Mouse (Mus musculus): ENCODE measurements at regions not wholly inside any gene's neighbourhood (a gene's known extent, or its start where the extent isn't known, plus 50 kb on each side); places are given as distances from the start of the nearest gene placed in this dataset.

DNA sequence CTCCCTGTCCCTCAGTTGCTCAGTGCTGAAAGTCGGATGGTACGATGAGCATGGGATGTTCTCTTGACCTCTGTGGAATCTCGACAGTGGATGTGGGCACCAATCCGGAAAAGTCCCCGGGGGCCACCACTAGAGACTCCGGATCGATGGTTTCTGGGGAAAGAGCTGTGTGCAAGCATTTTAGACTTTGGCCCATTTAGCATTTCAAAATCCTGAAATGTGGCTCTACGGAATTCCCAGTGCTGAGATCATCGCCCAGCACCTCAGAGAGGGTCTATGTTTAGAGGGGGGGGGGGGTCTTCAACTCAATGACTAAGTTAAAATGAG lies 68.6 kb downstream of the Tomm20 start:
- peaks cover 14% of the 10 kb centered on the region; the same call in 1 of the 2 replicates for H3K4me1 ChIP-seq
- H3K36me3 ChIP-seq: no peaks in the 10 kb centered on the region
- ATAC-seq: no peak
- WGBS (ENCODE audit: insufficient replicate concordance): 74% methylated on average over 9 of the region's 9 CpGs
- H3K4me3 ChIP-seq: no peak overlapping the region
- no peaks in the 10 kb centered on the region for H3K27me3 ChIP-seq (replicated peaks)
- no peak overlapping the region for H3K4me2 ChIP-seq
- no peak overlapping the region for H3K27ac ChIP-seq
- no peak overlapping the region for H3K9ac ChIP-seq
- no peaks in the 10 kb centered on the region for H3K9me3 ChIP-seq (replicated peaks)

GRCm38 (mm10) chr8:126876300-126877038 lies 69.2 kb downstream of the Tomm20 start:
- H3K4me2 ChIP-seq: no peak overlapping the region
- no peaks in the 10 kb centered on the region for H3K9me3 ChIP-seq (replicated peaks)
- no peak overlapping the region for H3K27ac ChIP-seq
- 58% methylated on average over 9 of the region's 9 CpGs for WGBS (ENCODE audit: insufficient replicate concordance)
- no peaks in the 10 kb centered on the region for H3K27me3 ChIP-seq (replicated peaks)
- no peaks in the 10 kb centered on the region for H3K36me3 ChIP-seq
- peaks cover 14% of the 10 kb centered on the region; the same call in 1 of the 2 replicates for H3K4me1 ChIP-seq
- no peak for ATAC-seq
- no peak overlapping the region for H3K9ac ChIP-seq
- H3K4me3 ChIP-seq: no peak overlapping the region

DNA sequence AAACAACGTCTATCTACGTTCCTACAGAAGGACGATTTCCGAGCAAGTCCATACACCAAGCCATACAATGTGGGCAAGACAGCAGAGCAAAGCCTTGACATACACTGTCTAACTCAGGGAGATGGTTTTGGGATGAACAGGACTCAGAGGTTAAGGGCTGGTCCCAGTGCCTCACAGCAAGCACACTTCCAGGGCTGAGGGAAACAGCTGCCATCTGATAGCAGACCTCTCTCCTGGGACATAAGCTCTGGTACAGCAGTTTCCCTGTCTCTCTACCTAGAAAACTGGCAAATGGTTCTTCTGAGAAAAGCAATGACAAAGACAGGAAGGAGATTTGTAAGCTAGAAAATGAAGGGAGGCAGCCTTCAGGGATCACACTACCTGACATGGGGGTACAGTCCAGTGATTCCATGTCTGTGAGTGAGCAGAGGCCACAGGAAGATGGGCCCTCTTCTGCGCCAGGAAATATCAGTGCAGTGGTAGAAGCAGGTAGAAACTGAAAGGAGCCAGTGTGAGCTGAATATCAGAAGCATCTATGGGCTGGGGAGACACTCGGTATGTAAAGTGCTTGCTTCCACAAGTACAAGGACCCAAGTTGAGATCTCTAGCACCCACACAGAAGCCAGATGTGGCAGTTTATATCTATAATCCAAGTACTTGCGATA lies 70.0 kb downstream of the Tomm20 start:
- H3K27ac ChIP-seq: no peak overlapping the region
- H3K4me3 ChIP-seq: no peak overlapping the region
- WGBS (ENCODE audit: insufficient replicate concordance): 78% methylated on average over 7 of the region's 7 CpGs

DNA sequence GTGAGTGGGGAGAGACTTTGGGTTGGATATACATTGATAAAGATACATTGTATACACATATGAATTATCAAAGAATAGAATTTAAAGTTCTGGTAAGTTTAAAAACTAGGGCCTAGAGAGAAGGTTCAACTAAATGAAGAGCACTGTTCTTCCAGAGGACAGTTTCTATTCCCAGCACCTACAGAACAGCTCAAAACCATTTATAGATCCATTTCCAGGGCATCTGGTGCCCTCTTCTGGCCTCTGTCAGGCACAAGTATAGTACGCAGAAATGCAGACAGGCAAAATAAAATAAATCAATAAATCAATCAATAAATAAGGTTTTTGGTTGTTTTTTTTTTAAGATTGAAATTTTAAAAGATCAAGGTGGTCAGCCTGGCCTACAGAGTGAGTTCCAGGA lies 70.8 kb downstream of the Tomm20 start:
- Histone ChIP-seq H3K4me2 (no peak overlapping the region), H3K36me3 (no peaks in the 10 kb centered on the region), H3K9ac (no peak overlapping the region), H3K27me3 (replicated peaks) (no peaks in the 10 kb centered on the region), H3K27ac (no peak overlapping the region), H3K4me3 (no peak overlapping the region), H3K9me3 (replicated peaks) (no peaks in the 10 kb centered on the region), H3K4me1 (peaks cover 14% of the 10 kb centered on the region; the same call in 1 of the 2 replicates)
- ATAC-seq: no peak
- 88% methylated on average over 1 of the region's 1 CpGs for WGBS (ENCODE audit: insufficient replicate concordance)

More for the DNA sequence above, 70.0 kb downstream of the Tomm20 start:
- H3K4me1 ChIP-seq: peaks cover 14% of the 10 kb centered on the region; the same call in 1 of the 2 replicates
- no peaks in the 10 kb centered on the region for H3K36me3 ChIP-seq
- H3K27me3 ChIP-seq (replicated peaks): no peaks in the 10 kb centered on the region
- no peaks in the 10 kb centered on the region for H3K9me3 ChIP-seq (replicated peaks)
- H3K4me2 ChIP-seq: no peak overlapping the region
- ATAC-seq: no peak
- H3K9ac ChIP-seq: no peak overlapping the region

GRCm38 (mm10) chr8:126874126-126874730 lies 71.4 kb downstream of the Tomm20 start:
- Histone ChIP-seq H3K27ac (no peak overlapping the region), H3K4me3 (no peak overlapping the region), H3K9me3 (replicated peaks) (no peaks in the 10 kb centered on the region), H3K27me3 (replicated peaks) (no peaks in the 10 kb centered on the region), H3K9ac (no peak overlapping the region), H3K4me2 (no peak overlapping the region), H3K36me3 (no peaks in the 10 kb centered on the region), H3K4me1 (peaks cover 14% of the 10 kb centered on the region; the same call in 1 of the 2 replicates)
- no peak for ATAC-seq
- 73% methylated on average over 6 of the region's 6 CpGs for WGBS (ENCODE audit: insufficient replicate concordance)

- Histone ChIP-seq H3K27me3 (replicated peaks) (no peaks in the 10 kb centered on the region), H3K4me2 (no peak overlapping the region), H3K27ac (no peak overlapping the region), H3K36me3 (no peaks in the 10 kb centered on the region), H3K9ac (no peak overlapping the region), H3K4me1 (peaks cover 14% of the 10 kb centered on the region), H3K9me3 (replicated peaks) (no peaks in the 10 kb centered on the region), H3K4me3 (no peak overlapping the region)
- ATAC-seq: no peak
- WGBS (ENCODE audit: insufficient replicate concordance): 52% methylated on average over 7 of the region's 7 CpGs
Observed at GRCm38 (mm10) chr8:126873306-126873705, 72.3 kb downstream of the Tomm20 start.

DNA sequence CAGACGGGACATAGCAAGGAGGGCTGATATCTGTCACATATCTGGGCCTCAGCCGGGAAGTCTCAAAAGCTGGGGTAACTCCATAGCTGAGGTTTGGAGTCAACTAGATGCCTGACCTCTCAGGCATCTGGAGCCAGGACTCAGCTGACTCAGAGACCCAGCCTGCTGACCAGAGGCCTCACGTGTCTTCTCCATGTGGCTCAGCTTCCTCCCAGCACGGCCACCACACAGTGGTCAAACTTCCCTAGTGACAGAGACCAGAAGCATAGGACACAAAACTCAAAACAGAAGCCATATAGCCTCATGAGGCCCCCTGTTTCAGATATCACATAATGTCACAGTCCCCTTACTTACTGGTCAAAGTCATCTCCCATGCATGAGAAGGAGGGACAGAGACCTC lies 73.1 kb downstream of the Tomm20 start:
- H3K27me3 ChIP-seq (replicated peaks): no peaks in the 10 kb centered on the region
- 61% methylated on average over 4 of the region's 4 CpGs for WGBS (ENCODE audit: insufficient replicate concordance)
- no peaks in the 10 kb centered on the region for H3K36me3 ChIP-seq
- no peak overlapping the region for H3K9ac ChIP-seq
- no peak overlapping the region for H3K27ac ChIP-seq
- H3K4me1 ChIP-seq: peaks cover 14% of the 10 kb centered on the region
- ATAC-seq: no peak
- H3K9me3 ChIP-seq (replicated peaks): no peaks in the 10 kb centered on the region
- H3K4me2 ChIP-seq: no peak overlapping the region
- H3K4me3 ChIP-seq: no peak overlapping the region

DNA sequence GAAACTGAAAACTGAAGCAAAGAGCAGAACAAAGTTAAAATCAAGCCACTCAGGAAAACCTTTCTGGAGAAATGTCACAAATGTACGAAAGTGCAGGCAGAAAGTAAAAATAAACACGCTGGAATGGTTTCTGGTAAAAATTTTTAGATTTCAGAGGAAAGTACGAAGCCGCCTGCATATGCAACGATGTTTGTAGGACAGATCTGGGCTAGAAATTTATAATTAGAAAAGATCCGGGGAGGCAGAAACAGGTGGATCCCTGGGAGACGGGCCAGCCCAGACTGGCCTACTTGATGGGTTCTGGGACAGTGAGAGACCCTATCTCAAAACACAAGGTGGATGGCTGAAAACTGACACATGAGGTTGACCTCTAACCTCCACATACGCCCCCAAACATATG lies 73.5 kb downstream of the Tomm20 start:
- Histone ChIP-seq H3K4me1 (peaks cover 14% of the 10 kb centered on the region), H3K36me3 (no peaks in the 10 kb centered on the region), H3K9ac (no peak overlapping the region), H3K27ac (no peak overlapping the region), H3K27me3 (replicated peaks) (no peaks in the 10 kb centered on the region), H3K4me2 (no peak overlapping the region), H3K9me3 (replicated peaks) (no peaks in the 10 kb centered on the region), H3K4me3 (no peak overlapping the region)
- no peak for ATAC-seq
- 77% methylated on average over 8 of the region's 8 CpGs for WGBS (ENCODE audit: insufficient replicate concordance)

- H3K9ac ChIP-seq: no peak overlapping the region
- no peak for ATAC-seq
- H3K4me3 ChIP-seq: no peak overlapping the region
- H3K9me3 ChIP-seq (replicated peaks): no peaks in the 10 kb centered on the region
- H3K27ac ChIP-seq: no peak overlapping the region
- H3K4me2 ChIP-seq: no peak overlapping the region
- H3K4me1 ChIP-seq: peaks cover 5% of the 10 kb centered on the region
- WGBS (ENCODE audit: insufficient replicate concordance): 68% methylated on average over 1 of the region's 1 CpGs
- H3K36me3 ChIP-seq: no peaks in the 10 kb centered on the region
- H3K27me3 ChIP-seq (replicated peaks): no peaks in the 10 kb centered on the region
Observed at GRCm38 (mm10) chr8:126869464-126869850, 76.2 kb downstream of the Tomm20 start.

GRCm38 (mm10) chr8:126868831-126869463 lies 76.7 kb downstream of the Tomm20 start:
- no peak for ATAC-seq
- no peak overlapping the region for H3K9ac ChIP-seq
- 45% methylated on average over 3 of the region's 3 CpGs for WGBS (ENCODE audit: insufficient replicate concordance)

GRCm38 (mm10) chr8:126867121-126867988 lies 78.3 kb downstream of the Tomm20 start:
- no peaks in the 10 kb centered on the region for H3K36me3 ChIP-seq
- H3K4me1 ChIP-seq: peaks cover 12% of the 10 kb centered on the region
- H3K4me2 ChIP-seq: no peak overlapping the region
- H3K9ac ChIP-seq: no peak overlapping the region
- no peaks in the 10 kb centered on the region for H3K27me3 ChIP-seq (replicated peaks)
- no peak for ATAC-seq
- 69% methylated on average over 14 of the region's 14 CpGs for WGBS (ENCODE audit: insufficient replicate concordance)
- no peak overlapping the region for H3K4me3 ChIP-seq
- H3K27ac ChIP-seq: no peak overlapping the region
- H3K9me3 ChIP-seq (replicated peaks): no peaks in the 10 kb centered on the region

More at GRCm38 (mm10) chr8:126868831-126869463, 76.7 kb downstream of the Tomm20 start:
- no peak overlapping the region for H3K4me3 ChIP-seq
- H3K27me3 ChIP-seq (replicated peaks): no peaks in the 10 kb centered on the region
- no peaks in the 10 kb centered on the region for H3K36me3 ChIP-seq
- H3K4me2 ChIP-seq: no peak overlapping the region
- H3K9me3 ChIP-seq (replicated peaks): no peaks in the 10 kb centered on the region
- no peak overlapping the region for H3K27ac ChIP-seq
- H3K4me1 ChIP-seq: peaks cover 5% of the 10 kb centered on the region

All from liver, embryonic 12.5 days (tissue).